13 mouse cellular contexts compared by ENCODE assay signal in genomic region chr16:13366256-13366655, GRCm38 (mm10).
DNase-seq lines count a peak whose midpoint lies in the region; ATAC-seq and TF ChIP-seq lines count a peak whose summit lies in the region.
"Had no signal": no experiment of that assay in that cellular context is flagged by ENCODE, and none has a peak within 500 bp of the region (broad histone marks: within the 10 kb centered on the region; RNA-seq: fewer than 3 reads in every experiment).

No protein-coding gene starts in this region.

- H3K4me3 ChIP-seq in heart, embryonic 10.5 days: no peak overlapping the region
- no peak overlapping the region for H3K4me3 ChIP-seq in kidney, adult 2 months (ENCODE audit: insufficient read depth, low read depth, low read length)
- no peak overlapping the region for H3K4me3 ChIP-seq in limb, embryonic 15.5 days
- H3K4me3 ChIP-seq: erythroblast, embryonic 14.5 days had no signal

- H3K9ac ChIP-seq in limb, embryonic 15.5 days: no peak overlapping the region

- peak overlapping the region; percentile 24; the same call in 1 of the 2 replicates for H3K27ac ChIP-seq in heart, embryonic 10.5 days
- H3K27ac ChIP-seq in kidney, adult 2 months (ENCODE audit: insufficient read depth, low read depth, low read length): peak overlapping the region; percentile 21; the same call in 1 of the 2 replicates
- H3K27ac ChIP-seq in limb, embryonic 15.5 days: peak overlapping the region; percentile 80

- H3K36me3 ChIP-seq in heart, embryonic 10.5 days: 0 out of 2 replicates have a peak, but pooled peaks cover 3% of the 10 kb centered on the region
- no peaks in the 10 kb centered on the region for H3K36me3 ChIP-seq in kidney, adult 2 months (ENCODE audit: control insufficient read depth, insufficient read depth, low read length)
- H3K36me3 ChIP-seq in limb, embryonic 15.5 days: no peaks in the 10 kb centered on the region

- H3K9me3 ChIP-seq in heart, embryonic 10.5 days: no peaks in the 10 kb centered on the region
- H3K9me3 ChIP-seq in limb, embryonic 15.5 days: no peaks in the 10 kb centered on the region

- no peaks in the 10 kb centered on the region for H3K27me3 ChIP-seq in heart, embryonic 10.5 days (ENCODE audit: insufficient read depth, poor library complexity, severe bottlenecking)
- H3K27me3 ChIP-seq in kidney, adult 2 months (replicated peaks; ENCODE audit: control insufficient read depth, insufficient read depth, low read length): no peaks in the 10 kb centered on the region
- H3K27me3 ChIP-seq in limb, embryonic 15.5 days: no peaks in the 10 kb centered on the region

- WGBS in heart, embryonic 10.5 days: 56% methylated on average over 1 of the region's 1 CpGs
- 48% methylated on average over 1 of the region's 1 CpGs for WGBS in kidney, adult 2 months
- WGBS in limb, embryonic 15.5 days: 40% methylated on average over 1 of the region's 1 CpGs

- no peak for DNase-seq in heart, embryonic 10.5 days (ENCODE audit: low spot score)
- no peak for DNase-seq in heart, adult 18-20 months
- DNase-seq in kidney, adult 2 months: no peak
- DNase-seq in kidney, adult 8-10 months: no peak
- DNase-seq in NIH3T3 (ENCODE audit: low read depth): peak; percentile 60
- no peak for DNase-seq in urinary bladder, postnatal 4 days (ENCODE audit: low spot score in 2 of 2)
- DNase-seq: adrenal gland, adult 2 months; cerebellum, postnatal 25 days; kidney, adult 18-20 months; lung, adult 2 months; thymus, postnatal 4 days had no signal

- H3K4me1 ChIP-seq in heart, embryonic 10.5 days: peaks cover 55% of the 10 kb centered on the region
- H3K4me1 ChIP-seq in kidney, adult 2 months (ENCODE audit: control insufficient read depth, insufficient read depth, low read length): no peaks in the 10 kb centered on the region
- peaks cover 13% of the 10 kb centered on the region for H3K4me1 ChIP-seq in limb, embryonic 15.5 days

- no peak for TF ChIP-seq CTCF in kidney, adult 2 months (conservative IDR thresholded peaks at IDR 0.05; ENCODE audit: insufficient read depth, insufficient read length, low read depth, low read length)

- TF ChIP-seq POLR2A in kidney, adult 2 months (IDR thresholded peaks at IDR 0.05; ENCODE audit: low read depth, low read length): no peak

- ATAC-seq in limb, embryonic 15.5 days (ENCODE audit: insufficient number of reproducible peaks, low FRiP score, low TSS enrichment, low read depth): no peak

- H3K4me2 ChIP-seq in limb, embryonic 15.5 days: no peak overlapping the region

Comparison
In these comparisons a context has a peak if more than half of its experiments do, and no peak if none do; other contexts are left out.
1. H3K27ac ChIP-seq: peak in every context shown above with its lines; median percentile 80 in limb, embryonic 15.5 days; 24 in heart, embryonic 10.5 days; 21 in kidney, adult 2 months.